Mouse (Mus musculus): ENCODE measurements at regions not wholly inside any gene's neighbourhood (a gene's known extent, or its start where the extent isn't known, plus 50 kb on each side); places are given as distances from the start of the nearest gene placed in this dataset.

DNA sequence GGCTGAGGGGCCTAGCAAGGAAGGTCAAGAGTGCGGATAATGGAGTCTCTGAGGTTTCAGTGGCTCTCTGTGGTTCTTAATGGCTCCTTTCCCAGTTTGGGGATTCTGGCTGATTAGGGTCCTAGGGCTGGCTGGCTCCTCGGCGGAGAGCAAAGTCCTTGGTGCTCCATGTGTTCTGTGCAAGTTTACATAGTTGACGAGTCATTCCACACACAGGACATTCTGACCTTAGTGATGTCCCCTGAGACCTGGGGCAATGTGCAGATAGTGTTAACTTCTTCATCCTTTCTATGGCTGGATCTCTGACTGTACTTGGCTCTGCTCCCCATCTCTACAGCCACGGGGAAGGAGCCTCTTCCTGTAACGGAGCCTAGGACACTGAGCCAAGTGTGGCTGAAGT, 65.0 kb upstream of the Id2 start:
- TF ChIP-seq CTCF (IDR thresholded peaks at IDR 0.05; ENCODE audit: low read depth) (no peak), EP300 (optimal IDR thresholded peaks at IDR 0.05) (no peak)

Data from stomach, postnatal 0 days (tissue).